Mouse (Mus musculus) induced T-regulatory cell, adult 2 months (primary cell): ENCODE measurements around the gene Fubp3.

Source experiments
- DNase-seq: peaks from one replicate; pipeline ENCODE4 v3.0.0-alpha.2; 2012; ENCODE audit warnings: low read depth

The Fubp3 gene

DNA sequence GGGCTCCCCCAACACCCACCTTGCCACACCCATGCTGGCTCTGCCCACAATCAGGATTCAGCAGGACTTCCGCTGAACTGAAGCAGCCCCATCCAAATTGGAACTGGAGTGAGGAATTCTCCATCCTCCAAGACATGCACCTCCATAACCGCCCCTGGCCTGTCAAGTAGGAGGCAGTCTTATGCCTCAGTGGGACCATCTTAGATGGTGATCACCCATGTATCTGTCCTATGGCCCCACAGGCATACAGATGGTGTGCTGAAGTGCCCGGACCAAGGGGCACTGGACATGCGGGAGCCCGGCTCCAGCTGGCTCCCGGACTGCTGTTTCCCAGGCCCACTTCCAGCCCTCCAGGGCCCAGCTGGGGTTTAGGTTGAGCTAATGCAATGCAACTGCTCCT lies 46.8 kb downstream of the Fubp3 start:
- DNase-seq, result no peak

DNA sequence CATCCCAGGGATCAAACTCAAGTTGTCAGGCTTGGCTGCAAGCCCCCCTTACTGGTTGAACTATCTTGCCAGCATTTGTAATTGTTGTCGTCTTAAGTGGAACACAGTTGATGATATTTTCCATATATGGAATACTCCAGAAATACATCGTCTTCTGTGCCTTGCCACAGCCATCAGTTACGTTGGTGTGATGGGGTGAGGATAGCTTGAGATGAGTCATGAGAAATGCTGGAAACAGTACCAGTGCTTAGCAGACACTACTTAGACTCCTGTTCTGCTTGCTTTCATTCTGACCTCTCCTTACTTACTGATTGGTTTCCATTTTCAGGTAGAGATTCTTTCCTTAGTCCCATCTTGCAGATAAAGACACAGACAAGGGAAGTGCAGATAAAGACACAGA lies 61.1 kb downstream of the Fubp3 start:
- DNase-seq, result no peak

DNA sequence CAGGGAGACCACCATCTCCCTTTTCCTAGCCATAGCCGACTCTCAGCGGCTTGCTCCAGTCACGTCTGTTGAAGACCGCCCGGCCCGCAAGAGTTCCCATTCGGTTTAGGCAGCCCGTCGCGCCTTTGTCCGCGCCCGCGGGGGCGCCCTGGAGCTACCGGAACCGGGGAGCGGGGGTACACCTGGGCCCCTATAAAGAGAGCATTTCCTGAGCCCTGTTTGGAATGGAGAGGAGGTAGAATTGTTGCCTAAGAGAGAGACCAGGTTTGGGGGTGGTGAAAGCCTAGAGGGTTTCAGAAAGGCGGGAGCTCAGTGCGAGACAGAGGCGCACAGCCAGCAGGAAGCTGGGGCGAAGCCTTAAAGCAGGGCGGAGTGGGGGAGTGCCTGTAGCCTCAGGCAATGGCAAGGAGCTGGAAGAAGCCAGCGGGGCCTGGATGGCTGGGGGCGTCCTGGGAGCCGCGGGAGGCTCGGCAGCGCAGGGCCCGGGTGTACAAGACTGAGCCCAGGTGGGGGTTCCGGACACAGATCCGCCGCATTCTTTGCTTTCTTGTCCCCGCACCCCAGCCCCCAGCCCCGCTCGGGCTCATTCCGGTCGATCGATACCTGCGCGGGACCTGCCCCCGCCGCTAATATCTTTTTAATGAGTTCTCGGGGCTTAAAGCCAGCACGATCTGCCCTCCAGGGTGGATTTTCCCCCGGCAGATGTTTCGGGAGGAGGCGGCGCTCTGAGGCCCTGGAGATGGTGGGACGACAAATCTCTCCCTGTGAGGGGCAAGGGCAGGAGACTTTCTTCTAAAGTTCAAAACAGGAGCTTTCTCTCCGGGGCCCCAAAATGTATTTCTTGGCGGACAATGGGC lies 63.1 kb downstream of the Fubp3 start:
- no peak for DNase-seq

DNA sequence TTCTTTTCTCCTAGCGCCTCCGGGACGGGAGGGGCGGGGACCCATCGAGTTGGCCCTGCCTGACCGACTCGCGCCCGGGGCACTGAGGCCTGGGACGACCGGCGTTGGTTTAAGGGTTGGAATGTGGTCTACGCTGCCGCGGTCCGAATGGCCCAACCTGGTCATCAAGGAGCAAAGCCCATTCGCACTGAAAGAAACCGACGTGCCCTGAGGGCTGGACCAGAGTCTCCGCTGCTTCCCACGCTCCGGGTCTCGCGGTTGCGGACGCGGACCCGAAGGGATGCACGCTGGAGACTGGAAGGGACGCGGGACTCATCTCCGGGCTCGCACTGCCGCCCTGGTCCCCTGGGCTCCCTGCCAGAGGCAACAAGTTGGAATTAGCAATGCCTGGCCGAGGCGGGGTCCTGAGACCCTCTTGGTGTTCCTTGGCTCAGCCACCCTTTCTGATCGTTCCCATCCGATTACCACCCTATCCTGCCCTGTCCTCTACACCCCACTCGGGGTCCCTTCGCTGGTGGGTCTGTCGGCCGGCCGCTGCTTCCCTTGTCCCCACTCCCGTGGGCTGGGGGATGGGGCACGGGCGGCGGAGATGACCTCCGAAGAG lies 63.8 kb downstream of the Fubp3 start:
- no peak for DNase-seq

DNA sequence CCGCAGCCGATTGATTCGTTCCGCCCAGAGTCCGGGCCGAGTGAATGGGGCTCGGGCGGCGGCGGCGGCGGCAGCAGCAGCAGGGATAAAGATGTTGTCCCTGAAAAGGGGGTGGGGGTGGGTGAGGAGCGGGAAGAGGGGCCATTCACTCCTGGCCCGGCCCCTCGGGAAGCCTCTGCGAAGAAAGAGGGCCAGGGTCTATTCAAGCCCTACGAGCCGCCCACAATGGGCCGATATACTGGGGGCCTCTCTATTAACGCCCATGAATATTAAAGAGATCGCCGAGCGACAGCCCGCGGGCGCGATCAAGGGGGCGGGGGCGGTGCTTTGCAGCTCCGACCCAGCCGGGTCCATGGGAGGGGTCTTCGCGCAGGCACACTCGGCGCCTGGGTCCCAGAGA lies 64.3 kb downstream of the Fubp3 start:
- no peak for DNase-seq

DNA sequence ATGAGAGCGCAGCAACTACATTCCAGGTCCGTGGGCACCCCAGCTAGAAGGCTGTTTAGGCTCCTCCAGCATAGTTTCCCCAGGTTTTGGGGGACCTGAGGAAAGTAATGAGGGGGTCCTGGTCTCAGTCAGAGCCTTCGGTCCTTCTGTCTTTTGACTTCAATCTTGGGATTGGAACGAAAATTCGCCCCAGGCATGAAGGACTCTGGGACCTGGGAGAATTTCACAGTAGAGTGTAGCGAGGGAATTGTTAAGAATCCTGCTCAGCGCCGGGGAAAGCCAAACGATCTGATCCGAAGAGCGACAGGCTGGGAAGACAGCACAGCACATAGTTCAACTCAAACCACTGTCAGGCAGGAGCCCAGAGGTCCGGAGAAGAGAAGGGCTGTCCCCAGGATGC lies 64.9 kb downstream of the Fubp3 start:
- DNase-seq, result no peak

DNA sequence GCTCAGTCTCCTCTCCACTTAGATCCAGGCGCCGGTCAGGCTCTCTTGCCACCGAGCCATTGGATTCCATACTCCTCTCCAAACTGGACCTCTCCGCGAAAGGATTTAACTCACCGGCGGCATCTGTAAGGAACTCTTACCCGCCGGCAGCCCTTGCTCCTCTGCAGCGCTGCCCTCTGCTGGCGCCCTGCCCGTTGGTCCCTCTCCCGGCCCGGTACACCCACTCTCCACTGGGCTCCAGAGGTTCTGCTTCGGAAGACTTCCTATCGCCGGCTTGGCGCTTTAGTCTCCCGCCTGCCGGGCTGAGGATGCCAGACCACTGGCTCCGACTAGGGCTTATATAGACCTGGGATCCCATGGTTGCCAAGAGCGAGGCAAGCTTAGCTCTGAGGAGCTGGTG lies 65.4 kb downstream of the Fubp3 start:
- peak; percentile 57 for DNase-seq

DNA sequence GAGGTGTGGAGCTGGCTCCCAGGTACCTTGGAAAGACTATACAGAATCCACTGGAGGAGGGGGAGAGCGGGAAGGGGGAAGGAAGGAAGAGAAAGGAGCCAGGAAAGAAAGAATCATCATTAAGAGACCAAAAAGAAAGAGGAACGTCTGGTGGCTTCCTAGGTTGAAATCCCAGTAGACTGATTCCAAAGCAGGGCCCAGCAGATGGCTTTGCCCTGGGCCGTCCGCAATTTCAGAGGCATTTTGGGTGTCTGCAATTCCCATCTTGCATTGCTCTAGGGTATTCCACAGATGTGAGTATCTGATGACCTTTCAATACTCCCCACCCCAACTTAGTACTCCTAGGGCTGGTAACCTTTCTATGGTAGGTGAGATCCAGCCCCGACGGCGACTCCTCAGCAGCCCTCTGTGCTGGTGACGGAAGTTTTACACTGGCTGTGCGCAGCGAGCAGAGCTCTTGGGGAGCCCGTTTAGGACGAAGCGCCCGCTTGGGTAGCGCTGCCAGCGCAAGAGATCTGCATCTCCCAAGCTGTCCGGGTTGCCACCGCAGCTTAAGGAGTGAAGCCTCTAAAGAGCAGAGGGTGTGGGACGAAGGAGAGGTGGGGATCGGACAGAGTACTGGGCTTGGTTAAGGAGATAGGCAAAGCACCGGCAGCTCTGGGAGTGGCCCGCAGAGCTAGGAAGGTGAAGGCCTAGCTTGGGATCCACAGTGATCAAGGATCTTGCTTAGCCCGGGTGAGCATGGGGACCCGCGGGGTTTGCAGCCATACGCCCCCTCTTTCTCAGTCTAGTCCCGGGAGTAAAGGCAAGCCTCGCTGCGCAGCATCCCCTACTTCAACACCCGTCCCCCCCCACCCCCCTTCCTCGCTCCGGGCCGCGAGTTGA lies 66.4 kb downstream of the Fubp3 start:
- DNase-seq, result no peak

DNA sequence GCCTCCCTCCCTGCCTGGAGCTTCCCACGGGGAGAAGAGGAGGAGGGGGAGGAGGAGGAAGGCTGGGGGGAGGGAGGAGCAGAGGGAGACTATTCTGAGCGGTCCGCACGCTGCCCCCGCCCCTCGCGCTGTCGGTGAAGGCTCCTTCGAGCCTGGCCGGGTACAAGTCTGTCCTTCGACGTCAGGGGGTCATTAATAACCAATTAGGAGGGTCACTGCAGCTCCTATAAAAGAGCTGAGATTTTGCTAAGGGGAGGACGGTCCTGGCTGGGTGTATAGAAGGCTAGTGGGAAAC lies 67.0 kb downstream of the Fubp3 start:
- no peak for DNase-seq

DNA sequence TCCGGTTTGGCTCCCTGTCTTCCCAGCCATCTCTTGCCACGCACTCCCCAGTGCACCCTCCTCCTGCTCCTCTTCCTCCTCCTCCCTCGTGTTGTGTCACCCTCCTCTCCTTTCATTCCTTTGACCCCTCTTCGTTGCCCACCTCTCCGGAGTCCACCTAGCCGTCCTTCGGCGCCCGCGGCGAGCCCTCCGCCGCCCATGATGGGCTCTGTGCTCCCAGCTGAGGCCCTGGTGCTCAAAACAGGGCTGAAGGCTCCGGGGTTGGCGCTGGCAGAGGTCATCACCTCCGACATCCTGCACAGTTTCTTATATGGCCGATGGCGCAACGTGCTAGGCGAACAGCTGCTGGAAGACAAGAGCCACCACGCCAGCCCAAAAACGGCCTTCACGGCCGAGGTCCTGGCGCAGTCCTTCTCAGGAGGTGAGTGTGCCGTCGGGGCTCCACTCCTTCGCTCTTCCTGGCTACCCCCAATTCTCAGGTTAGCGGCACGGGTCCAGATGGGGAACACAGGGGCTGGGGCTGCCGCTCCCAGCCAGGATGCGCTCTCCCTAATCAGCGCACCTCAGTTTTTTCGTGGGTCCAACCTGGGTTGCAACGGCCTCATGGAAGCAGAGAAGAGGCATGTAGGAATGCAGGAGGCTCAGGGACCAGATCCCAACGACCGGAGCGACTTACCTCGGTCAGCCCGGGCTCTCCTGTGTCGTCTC lies 67.6 kb downstream of the Fubp3 start, which contains the start of gene Prdm12:
Gene Prdm12 (plus strand): TSS at position 137 of the 708 bp plus-strand sequence.
- no peak for DNase-seq

DNA sequence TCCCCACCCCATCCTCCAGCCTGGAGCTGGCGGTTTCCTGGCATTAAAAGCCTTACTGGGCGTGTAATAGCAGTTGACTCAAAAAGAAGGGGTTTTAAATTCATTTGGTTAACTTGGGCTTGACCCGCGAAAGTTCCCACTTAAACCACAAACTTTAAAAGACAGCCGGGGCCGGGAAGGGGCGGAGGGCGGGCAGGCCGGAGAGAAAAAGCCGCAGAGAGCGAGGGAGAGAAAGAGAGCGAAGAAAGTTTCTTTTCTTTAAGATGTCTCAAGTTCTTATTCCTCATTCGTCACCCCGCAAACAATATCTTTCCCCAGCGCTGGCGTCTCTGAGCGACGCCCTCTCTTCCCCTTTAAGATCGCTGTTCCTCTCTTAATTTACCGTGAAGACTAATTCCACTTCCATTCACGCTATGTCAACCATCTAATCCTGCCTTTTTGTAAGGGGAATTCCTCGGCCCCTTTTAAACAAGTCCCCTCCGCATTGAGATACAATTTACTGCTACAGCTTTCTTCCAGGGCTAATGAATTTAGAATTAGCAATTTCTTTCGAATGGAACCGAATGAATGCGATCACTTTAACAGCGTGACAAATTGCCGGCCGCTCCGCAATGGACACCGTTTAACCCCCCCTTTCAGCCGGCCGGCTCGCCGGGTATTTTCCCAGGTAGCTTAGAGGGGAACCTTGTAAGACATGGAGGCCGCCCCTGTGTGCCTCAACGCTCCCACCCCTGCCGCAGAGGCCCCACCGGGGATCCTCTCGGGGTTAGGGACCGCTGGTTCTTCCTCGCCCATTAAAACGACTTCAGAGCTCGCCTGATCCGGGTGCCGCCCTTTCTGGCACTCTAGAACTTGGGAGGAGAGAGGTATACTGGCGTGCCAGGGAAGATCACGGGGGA lies 68.4 kb downstream of the Fubp3 start:
- DNase-seq, result peak; percentile 18

DNA sequence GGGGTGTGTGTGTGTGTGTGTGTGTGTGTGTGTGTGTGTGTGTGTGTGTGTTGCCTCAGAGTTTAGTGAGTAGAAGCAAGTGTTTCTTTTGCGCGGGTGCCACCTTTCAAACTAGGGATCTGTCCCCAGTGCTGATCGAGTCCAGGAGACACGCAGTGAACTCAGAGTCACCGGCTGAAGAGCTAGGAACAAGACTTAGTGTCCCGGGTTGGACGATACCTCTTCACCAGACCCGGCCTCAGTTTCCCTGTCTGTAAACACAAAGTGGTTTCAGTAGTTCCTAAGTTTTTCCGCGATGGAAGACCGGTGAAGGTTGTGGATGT lies 69.0 kb downstream of the Fubp3 start:
- DNase-seq, result no peak

DNA sequence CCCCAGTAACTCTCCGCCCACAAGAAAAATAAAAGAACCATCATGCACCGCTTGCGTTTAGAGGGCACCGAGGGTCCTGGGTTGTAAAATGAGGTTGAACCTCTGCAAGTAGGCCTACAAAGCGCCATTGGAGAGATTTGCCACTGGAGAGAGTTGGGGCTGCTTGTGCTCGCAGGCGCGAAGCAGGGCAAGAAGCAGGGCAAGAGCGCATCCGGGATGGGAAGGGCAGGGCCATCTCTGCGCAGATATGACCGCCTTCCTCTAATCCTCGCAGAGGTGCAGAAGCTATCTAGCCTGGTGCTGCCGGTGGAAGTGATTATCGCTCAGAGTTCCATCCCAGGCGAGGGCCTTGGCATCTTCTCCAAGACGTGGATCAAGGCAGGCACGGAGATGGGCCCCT lies 69.5 kb downstream of the Fubp3 start:
- DNase-seq, result no peak

DNA sequence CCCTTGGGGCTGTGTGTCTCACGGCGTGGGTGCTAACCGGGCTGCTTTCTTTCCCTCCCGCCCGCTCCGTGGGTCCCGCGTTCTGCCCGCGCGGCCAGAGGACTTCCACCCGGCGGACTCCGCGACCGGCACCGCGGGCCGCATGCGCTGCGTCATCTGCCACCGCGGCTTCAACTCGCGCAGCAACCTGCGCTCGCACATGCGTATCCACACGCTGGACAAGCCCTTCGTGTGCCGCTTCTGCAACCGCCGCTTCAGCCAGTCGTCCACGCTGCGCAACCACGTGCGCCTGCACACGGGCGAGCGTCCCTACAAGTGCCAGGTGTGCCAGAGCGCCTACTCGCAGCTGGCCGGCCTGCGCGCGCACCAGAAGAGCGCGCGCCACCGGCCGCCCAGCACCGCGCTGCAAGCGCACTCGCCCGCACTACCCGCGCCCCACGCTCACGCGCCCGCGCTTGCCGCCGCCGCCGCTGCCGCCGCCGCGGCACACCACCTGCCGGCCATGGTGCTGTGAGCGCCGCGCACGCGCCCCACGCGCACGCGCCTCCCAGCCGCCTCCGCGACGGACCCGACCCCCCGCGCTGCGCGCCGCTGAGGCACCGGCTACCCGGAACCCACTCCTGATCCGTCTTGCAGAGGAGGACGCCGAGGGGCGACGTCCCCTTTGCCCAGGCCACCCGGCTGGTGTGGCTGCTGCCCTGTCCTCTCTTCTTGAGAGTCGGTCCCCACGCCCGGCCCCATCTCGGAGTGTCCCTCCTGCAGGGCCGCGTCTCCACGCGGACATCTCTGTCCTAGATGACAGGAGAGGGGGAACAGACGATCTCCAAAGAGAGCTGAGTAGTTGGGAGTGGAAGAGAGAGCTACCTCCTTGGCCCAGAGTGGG lies 81.8 kb downstream of the Fubp3 start:
- DNase-seq, result no peak

DNA sequence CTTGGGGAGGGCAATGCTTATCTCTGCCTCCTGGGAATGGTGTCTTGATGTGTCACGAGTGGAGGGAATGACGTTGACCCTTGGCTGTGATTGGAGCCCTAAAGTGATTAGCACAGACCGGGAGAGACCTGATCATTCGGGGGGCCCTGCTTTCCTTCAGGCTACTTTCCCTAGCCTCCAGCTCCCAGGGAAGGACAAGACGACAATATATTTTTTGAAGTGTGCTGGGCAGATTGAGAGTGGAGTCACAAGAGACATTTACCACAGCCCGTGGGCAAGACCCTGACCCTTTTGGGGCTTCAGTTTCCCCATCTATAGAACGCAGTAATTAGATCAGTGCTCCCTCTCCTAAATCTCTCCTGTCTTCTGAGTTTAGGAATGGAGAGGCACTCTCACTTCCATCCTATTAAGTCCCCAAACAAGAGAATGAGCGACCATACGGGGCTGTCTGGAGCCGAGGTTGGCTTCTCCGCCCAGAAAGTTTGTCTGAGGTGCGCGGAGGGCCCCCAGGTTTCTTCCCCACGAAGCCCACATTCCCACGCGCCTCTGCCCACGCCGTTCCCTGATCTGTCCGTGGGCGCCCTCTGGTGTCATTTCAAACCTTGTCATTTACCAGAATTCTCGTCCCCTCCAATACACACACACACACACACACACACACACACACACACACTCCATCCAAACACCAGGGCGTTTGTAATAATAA lies 82.6 kb downstream of the Fubp3 start:
- peak; percentile 59 for DNase-seq

DNA sequence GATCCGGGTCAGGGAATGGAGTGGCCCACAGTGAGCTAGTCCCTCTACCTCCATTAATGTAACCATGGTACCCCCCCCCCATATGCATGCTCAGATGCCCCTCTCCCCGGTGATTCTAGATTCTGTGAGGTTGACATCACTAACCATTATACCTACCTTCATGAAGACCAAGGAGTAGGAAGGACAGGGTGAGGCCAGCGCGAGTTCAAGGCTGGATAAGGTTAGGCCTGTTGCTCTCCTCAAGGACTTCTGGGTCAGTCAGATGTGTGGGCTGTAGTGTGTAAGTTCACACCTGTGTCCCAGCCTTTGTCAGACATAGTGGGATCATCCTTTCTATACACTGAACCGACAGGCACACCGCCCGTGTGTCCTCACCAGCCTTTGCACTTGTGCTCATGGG lies 83.9 kb downstream of the Fubp3 start:
- DNase-seq, result no peak

DNA sequence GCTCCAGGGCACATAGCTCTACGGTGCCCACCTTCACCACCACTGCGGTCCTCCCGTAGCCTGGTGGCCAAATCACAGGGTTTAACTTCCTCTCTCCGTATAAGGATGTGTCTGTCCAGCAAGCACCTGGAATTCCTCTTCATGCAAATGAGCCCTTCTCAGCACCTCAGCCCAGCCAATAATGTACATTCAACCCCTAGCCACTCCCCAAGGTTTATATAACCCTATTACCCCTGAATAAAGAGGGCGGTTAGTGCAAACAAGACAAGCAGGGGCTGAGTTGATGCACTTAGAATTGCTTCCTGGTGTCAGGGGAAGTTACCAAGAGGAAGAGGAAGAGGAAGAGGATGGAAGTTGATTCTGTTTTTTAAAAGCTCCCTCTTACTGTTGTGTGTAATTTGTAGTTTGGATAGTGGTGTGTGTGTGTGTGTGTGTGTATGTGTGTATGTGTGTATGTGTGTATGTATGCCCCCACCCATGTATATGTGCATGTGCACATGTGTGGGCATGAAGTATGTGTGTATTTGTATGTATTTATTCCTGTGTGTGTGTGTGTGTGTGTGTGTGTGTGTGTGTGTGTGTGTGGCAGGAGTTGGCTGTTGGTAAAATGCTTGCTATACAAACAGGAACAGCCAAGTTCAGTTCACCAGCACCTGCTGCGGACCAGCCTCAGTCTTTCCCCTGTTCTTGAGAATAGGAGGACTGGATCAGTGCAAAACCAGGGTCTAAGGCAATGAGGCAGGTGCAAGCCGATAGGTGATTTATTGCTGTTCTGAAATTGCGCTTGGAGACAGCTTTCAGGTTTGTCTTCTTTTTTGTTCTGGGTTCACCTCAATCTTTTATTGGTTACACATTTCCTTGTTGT lies 90.7 kb downstream of the Fubp3 start:
- no peak for DNase-seq

DNA sequence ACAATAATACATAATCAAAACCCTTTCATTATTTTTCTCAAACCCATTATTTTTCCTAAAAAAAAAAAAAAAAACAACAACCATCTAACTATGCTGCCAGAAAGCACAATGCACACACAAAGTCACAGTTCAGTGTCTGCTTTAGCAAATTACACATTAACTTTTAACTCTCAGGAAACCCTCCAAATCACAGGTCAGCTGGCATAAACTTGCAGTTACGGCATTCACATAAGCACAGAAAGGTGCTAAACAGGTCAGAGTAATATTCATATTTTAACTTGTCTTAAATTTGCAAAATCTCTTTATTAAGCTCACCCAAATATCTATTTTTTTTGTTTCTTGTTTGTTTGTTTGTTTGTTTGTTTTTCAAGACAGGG lies 91.3 kb downstream of the Fubp3 start:
- DNase-seq, result no peak
